Mouse (Mus musculus): ENCODE data around the gene Tmem178. TPM values are rescaled to one million over a fixed set of nuclear protein-coding genes. Genes with fewer than 3 reads are reported as not detected.

The Tmem178 gene
- polyA plus RNA-seq, 1 experiment from 2014 or later, result 0.66 TPM

GRCm38 (mm10) chr17:80998958-80999357, 54.5 kb downstream of the Tmem178 start:
- Histone ChIP-seq H3K36me3 (ENCODE audit: inconsistent target) (no peaks in the 10 kb centered on the region), H3K27ac (no peak overlapping the region), H3K4me3 (ENCODE audit: inconsistent target) (no peak overlapping the region), H3K79me2 (ENCODE audit: inconsistent target) (no peaks in the 10 kb centered on the region)
- WGBS (ENCODE audit: missing documents), result 89% methylated on average over 6 of the region's 6 CpGs

- WGBS (ENCODE audit: missing documents), result 93% methylated on average over 12 of the region's 12 CpGs
- H3K4me3 ChIP-seq (ENCODE audit: inconsistent target), result no peak overlapping the region
- H3K36me3 ChIP-seq (ENCODE audit: inconsistent target), result no peaks in the 10 kb centered on the region
- H3K79me2 ChIP-seq (ENCODE audit: inconsistent target), result no peaks in the 10 kb centered on the region
- H3K27ac ChIP-seq, result no peak overlapping the region
These were observed 56.6 kb downstream of the Tmem178 start for GRCm38 (mm10) chr17:81001010-81001409.

DNA sequence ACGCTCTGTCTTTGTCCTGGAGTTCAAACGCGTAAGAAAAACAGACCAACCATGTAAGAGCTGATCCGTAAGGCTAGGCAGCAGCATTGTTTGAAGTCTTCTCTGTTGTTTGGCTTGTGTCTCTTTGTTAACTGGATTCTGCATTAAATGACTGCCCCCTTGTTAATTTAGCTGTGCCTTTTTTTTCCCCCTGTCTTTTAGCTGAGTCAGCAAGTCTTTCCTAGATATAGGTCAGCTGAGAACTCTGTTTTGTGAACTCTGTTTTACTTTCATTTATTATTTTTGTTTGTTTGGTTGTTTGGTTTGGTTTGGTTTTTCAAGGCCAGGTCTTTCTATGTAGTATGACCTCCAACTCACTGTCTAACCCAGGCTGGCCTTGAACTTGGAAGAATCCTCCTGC, 57.2 kb downstream of the Tmem178 start:
- H3K36me3 ChIP-seq (ENCODE audit: inconsistent target), result no peaks in the 10 kb centered on the region
- H3K79me2 ChIP-seq (ENCODE audit: inconsistent target), result no peaks in the 10 kb centered on the region
- 100% methylated on average over 4 of the region's 4 CpGs for WGBS (ENCODE audit: missing documents)
- no peak overlapping the region for H3K27ac ChIP-seq
- H3K4me3 ChIP-seq (ENCODE audit: inconsistent target), result no peak overlapping the region

- no peak overlapping the region for H3K4me3 ChIP-seq (ENCODE audit: inconsistent target)
- WGBS (ENCODE audit: missing documents), result 98% methylated on average over 5 of the region's 5 CpGs
- no peaks in the 10 kb centered on the region for H3K36me3 ChIP-seq (ENCODE audit: inconsistent target)
- H3K27ac ChIP-seq, result no peak overlapping the region
- no peaks in the 10 kb centered on the region for H3K79me2 ChIP-seq (ENCODE audit: inconsistent target)
These were observed 57.7 kb downstream of the Tmem178 start for GRCm38 (mm10) chr17:81002130-81002529.

DNA sequence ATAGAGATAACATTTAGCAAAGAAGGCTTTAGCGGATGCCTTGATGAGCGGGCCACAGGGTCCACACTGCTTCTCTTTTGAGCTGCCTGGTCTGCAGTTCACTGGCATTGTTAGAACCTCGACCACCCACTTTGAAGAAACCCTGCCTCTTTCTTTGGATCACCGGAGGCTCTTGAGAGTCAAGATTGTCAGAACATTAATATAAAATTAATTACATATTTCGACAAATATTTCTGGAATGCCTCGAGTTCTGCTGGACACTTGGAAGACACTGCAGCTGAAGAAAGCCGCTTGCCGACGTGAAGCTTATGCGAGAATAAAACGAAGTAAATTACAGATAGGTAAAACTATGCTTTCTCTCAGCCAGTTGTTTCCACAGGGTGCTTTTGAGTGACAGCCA, 60.0 kb downstream of the Tmem178 start:
- H3K36me3 ChIP-seq (ENCODE audit: inconsistent target), result no peaks in the 10 kb centered on the region
- 94% methylated on average over 11 of the region's 11 CpGs for WGBS (ENCODE audit: missing documents)
- H3K79me2 ChIP-seq (ENCODE audit: inconsistent target), result no peaks in the 10 kb centered on the region
- no peak overlapping the region for H3K27ac ChIP-seq
- no peak overlapping the region for H3K4me3 ChIP-seq (ENCODE audit: inconsistent target)

DNA sequence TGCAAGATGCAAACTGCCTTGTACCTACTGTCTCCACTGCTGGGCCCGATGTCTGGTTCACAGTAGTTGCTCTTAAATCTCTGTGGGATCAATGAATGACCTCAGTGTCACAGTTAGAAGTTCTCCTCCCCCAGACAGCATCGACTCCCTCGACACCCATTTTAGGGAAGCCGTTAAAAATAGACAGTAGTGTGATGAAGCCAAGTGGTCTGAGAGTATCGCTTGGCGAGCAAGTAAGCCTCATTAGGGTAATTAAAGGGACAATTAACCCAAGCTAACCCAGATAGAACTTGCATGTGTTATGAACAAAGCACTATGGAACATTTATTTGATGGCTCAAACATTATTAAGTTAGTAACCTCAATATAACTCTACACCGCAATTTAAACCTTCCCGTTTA, 60.9 kb downstream of the Tmem178 start:
- Histone ChIP-seq H3K79me2 (ENCODE audit: inconsistent target) (no peaks in the 10 kb centered on the region), H3K36me3 (ENCODE audit: inconsistent target) (no peaks in the 10 kb centered on the region), H3K4me3 (ENCODE audit: inconsistent target) (no peak overlapping the region), H3K27ac (no peak overlapping the region)
- WGBS (ENCODE audit: missing documents), result 79% methylated on average over 8 of the region's 8 CpGs

DNA sequence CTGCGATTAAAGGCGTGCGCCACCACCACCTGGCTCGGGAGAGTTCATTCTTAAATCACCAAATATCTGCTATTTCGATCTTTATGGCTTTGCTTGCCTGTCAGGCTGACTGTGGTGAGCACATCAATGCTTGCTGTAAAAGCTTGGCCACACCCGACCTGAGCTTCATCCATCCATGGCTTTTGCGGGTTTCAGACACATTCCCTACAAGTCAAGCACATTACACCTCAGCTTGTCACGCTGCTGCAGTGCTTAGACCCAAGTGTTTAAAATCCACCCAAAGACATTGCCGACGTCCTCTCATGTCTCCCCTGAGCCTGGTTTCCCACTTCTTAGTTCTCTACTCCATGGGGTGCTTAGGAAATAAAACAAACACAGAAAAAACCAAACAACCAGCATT, 64.7 kb downstream of the Tmem178 start:
- WGBS (ENCODE audit: missing documents), result 96% methylated on average over 10 of the region's 10 CpGs
- H3K36me3 ChIP-seq (ENCODE audit: inconsistent target), result no peaks in the 10 kb centered on the region
- no peak overlapping the region for H3K4me3 ChIP-seq (ENCODE audit: inconsistent target)
- H3K27ac ChIP-seq, result no peak overlapping the region
- no peaks in the 10 kb centered on the region for H3K79me2 ChIP-seq (ENCODE audit: inconsistent target)

- H3K4me3 ChIP-seq (ENCODE audit: inconsistent target), result no peak overlapping the region
- no peak overlapping the region for H3K27ac ChIP-seq
- no peaks in the 10 kb centered on the region for H3K36me3 ChIP-seq (ENCODE audit: inconsistent target)
- H3K79me2 ChIP-seq (ENCODE audit: inconsistent target), result no peaks in the 10 kb centered on the region
- WGBS (ENCODE audit: missing documents), result 85% methylated on average over 3 of the region's 3 CpGs
These were observed 65.8 kb downstream of the Tmem178 start for GRCm38 (mm10) chr17:81010199-81010598.

- no peaks in the 10 kb centered on the region for H3K36me3 ChIP-seq (ENCODE audit: inconsistent target)
- no peak overlapping the region for H3K4me3 ChIP-seq (ENCODE audit: inconsistent target)
- H3K27ac ChIP-seq, result no peak overlapping the region
- 89% methylated on average over 18 of the region's 18 CpGs for WGBS (ENCODE audit: missing documents)
- H3K79me2 ChIP-seq (ENCODE audit: inconsistent target), result no peaks in the 10 kb centered on the region
These were observed 66.6 kb downstream of the Tmem178 start for GRCm38 (mm10) chr17:81010844-81011685.

- no peak overlapping the region for H3K27ac ChIP-seq
- H3K79me2 ChIP-seq (ENCODE audit: inconsistent target), result no peaks in the 10 kb centered on the region
- 31% methylated on average over 4 of the region's 4 CpGs for WGBS (ENCODE audit: missing documents)
- H3K36me3 ChIP-seq (ENCODE audit: inconsistent target), result no peaks in the 10 kb centered on the region
- no peak overlapping the region for H3K4me3 ChIP-seq (ENCODE audit: inconsistent target)
These were observed 71.5 kb downstream of the Tmem178 start for GRCm38 (mm10) chr17:81015814-81016447.

GRCm38 (mm10) chr17:81017132-81017531, 72.7 kb downstream of the Tmem178 start:
- 91% methylated on average over 1 of the region's 1 CpGs for WGBS (ENCODE audit: missing documents)
- no peak overlapping the region for H3K4me3 ChIP-seq (ENCODE audit: inconsistent target)
- H3K27ac ChIP-seq, result no peak overlapping the region
- no peaks in the 10 kb centered on the region for H3K36me3 ChIP-seq (ENCODE audit: inconsistent target)
- H3K79me2 ChIP-seq (ENCODE audit: inconsistent target), result no peaks in the 10 kb centered on the region

- H3K36me3 ChIP-seq (ENCODE audit: inconsistent target), result peaks cover 22% of the 10 kb centered on the region
- H3K79me2 ChIP-seq (ENCODE audit: inconsistent target), result no peaks in the 10 kb centered on the region
- 98% methylated on average over 4 of the region's 6 CpGs for WGBS (ENCODE audit: missing documents)
- no peak overlapping the region for H3K27ac ChIP-seq
- no peak overlapping the region for H3K4me3 ChIP-seq (ENCODE audit: inconsistent target)
These were observed 82.9 kb downstream of the Tmem178 start for GRCm38 (mm10) chr17:81027331-81027730.

DNA sequence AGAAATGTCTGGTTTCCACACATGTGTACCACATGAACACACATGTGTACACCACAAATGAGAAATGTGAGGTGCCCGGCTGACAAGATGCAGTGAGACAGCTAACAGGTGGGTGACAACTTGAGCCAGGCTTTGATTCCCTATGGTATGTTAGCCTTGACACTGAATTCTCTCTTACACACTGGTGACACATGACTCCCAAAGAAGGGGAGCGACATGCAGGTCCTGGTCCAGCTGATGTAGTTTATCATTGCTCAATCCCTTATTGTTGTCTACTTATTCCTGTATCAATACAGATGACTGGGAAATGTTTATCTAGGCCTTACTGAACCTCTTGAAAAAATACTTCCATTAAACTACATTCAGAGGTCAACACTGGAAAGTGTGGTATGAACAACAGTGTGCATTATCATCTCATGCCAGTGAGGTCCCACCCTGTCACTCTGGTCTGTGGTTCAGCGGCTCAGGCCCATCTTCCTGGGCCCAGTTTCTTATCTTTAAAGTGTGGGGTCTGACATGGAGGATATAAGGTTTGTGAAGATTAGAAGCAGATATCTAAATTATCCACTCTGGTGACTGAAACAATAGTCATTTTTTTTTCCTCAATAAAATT, 87.5 kb downstream of the Tmem178 start:
- Histone ChIP-seq H3K79me2 (ENCODE audit: inconsistent target) (no peaks in the 10 kb centered on the region), H3K27ac (no peak overlapping the region), H3K36me3 (ENCODE audit: inconsistent target) (peaks cover 26% of the 10 kb centered on the region; the same call in 1 of the 2 replicates), H3K4me3 (ENCODE audit: inconsistent target) (no peak overlapping the region)
- WGBS (ENCODE audit: missing documents), result 100% methylated on average over 3 of the region's 3 CpGs

DNA sequence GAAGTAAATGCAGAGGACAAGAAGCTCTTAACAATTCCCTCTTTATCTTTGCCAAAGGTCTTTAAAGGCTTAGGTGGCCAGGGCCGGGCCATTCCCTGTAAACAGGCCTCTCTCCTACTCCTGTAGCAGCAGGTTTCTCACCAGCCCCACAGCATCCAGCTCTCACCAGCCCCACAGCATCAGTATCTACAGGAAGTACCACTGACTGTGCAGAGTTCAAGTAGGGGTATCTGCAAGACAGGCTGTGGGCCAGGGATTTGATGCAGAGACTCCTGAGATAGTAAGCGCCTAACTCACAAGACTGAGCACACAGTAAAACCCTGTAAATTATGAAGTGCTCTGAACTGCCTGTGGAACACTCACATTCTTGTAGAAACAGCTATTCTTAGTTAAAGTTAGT, 88.5 kb downstream of the Tmem178 start:
- H3K27ac ChIP-seq, result no peak overlapping the region
- H3K36me3 ChIP-seq (ENCODE audit: inconsistent target), result peaks cover 30% of the 10 kb centered on the region; the same call in 1 of the 2 replicates
- no peak overlapping the region for H3K4me3 ChIP-seq (ENCODE audit: inconsistent target)
- no peaks in the 10 kb centered on the region for H3K79me2 ChIP-seq (ENCODE audit: inconsistent target)
- 92% methylated on average over 2 of the region's 2 CpGs for WGBS (ENCODE audit: missing documents)

GRCm38 (mm10) chr17:81035354-81035753, 90.9 kb downstream of the Tmem178 start:
- WGBS (ENCODE audit: missing documents), result 92% methylated on average over 5 of the region's 5 CpGs
- Histone ChIP-seq H3K79me2 (ENCODE audit: inconsistent target) (no peaks in the 10 kb centered on the region), H3K4me3 (ENCODE audit: inconsistent target) (no peak overlapping the region), H3K27ac (no peak overlapping the region), H3K36me3 (ENCODE audit: inconsistent target) (peaks cover 43% of the 10 kb centered on the region; the same call in 1 of the 2 replicates)

All from macrophage (primary cell).